Mouse (Mus musculus) ES-E14 (cell line): Measurements from ENCODE around the gene Ubc. TPM values are rescaled to one million over a fixed set of nuclear protein-coding genes. Genes with fewer than 3 reads are reported as not detected.

Experiments
- DNase-seq: peaks from one replicate; pipeline ENCODE4 v3.0.0-alpha.2; 2013; ENCODE audit warnings: low read depth, low spot score
- H3K27ac ChIP-seq: 2 replicates; pipeline ENCODE4 v1.5.1; 2012; ENCODE audit warnings: low read depth, mild to moderate bottlenecking, low read length, moderate library complexity, mixed read lengths; ENCODE audit not compliant: poor library complexity, insufficient read depth, severe bottlenecking
- H3K36me3 ChIP-seq: 2 replicates; pipeline ENCODE4 v1.6.1; 2012; ENCODE audit warnings: mild to moderate bottlenecking, low read length, moderate library complexity, mixed read lengths; ENCODE audit not compliant: control insufficient read depth, poor library complexity, insufficient read depth, severe bottlenecking
- H3K4me1 ChIP-seq, 2 experiments: fragments of 150-350 bp in 1 of 2; sonication (generic) in 1 of 2; 2 replicates each; pipeline ENCODE4 v1.6.1; 2012; ENCODE audit warnings: low read length in 2 of 2, mild to moderate bottlenecking in 1 of 2, mixed read lengths in 1 of 2; ENCODE audit not compliant: control insufficient read depth in 2 of 2, insufficient read depth in 2 of 2, poor library complexity in 1 of 2
- H3K4me3 ChIP-seq, 2 experiments: fragments of 150-350 bp in 1 of 2; sonication (generic) in 1 of 2; 2 replicates each; pipeline ENCODE4 v1.5.1; 2012; ENCODE audit warnings: low read length in 2 of 2, low read depth in 1 of 2, mild to moderate bottlenecking in 1 of 2, mixed read lengths in 1 of 2; ENCODE audit not compliant: insufficient read depth in 1 of 2, poor library complexity in 1 of 2, severe bottlenecking in 1 of 2
- H3K9ac ChIP-seq: 2 replicates; pipeline ENCODE4 v1.6.1; 2012; ENCODE audit warnings: low read depth, mild to moderate bottlenecking, low read length, mixed read lengths; ENCODE audit not compliant: poor library complexity, insufficient read depth, severe bottlenecking
- H3K9me3 ChIP-seq: fragments of 150-350 bp; sonication (generic); 2 replicates; pipeline ENCODE4 v1.6.1; 2012; ENCODE audit warnings: low read depth, mild to moderate bottlenecking, low read length; ENCODE audit not compliant: control insufficient read depth, insufficient read depth
- CHD2 ChIP-seq: IDR thresholded peaks from 2 replicates; pipeline ENCODE4 v1.6.1; 2014; ENCODE audit warnings: mild to moderate bottlenecking, low read depth, low read length, inconsistent platforms
- HCFC1 ChIP-seq: IDR thresholded peaks from 2 replicates; pipeline ENCODE4 v1.6.1; 2012; ENCODE audit warnings: low read length, inconsistent platforms, borderline replicate concordance; ENCODE audit not compliant: insufficient read depth
- MAFK ChIP-seq: IDR thresholded peaks from 2 replicates; pipeline ENCODE4 v1.6.1; 2014; ENCODE audit warnings: mild to moderate bottlenecking, low read depth, low read length, inconsistent platforms; ENCODE audit not compliant: insufficient read depth
- ZC3H11A ChIP-seq: IDR thresholded peaks from 2 replicates; pipeline ENCODE4 v1.6.1; 2012; ENCODE audit warnings: low read depth, mild to moderate bottlenecking, inconsistent platforms, low read length, borderline replicate concordance
- ZNF384 ChIP-seq: IDR thresholded peaks from 2 replicates; pipeline ENCODE4 v1.6.1; 2012; ENCODE audit warnings: low read depth, low read length, inconsistent platforms
- in situ Hi-C, 2 experiments: fragments of 600-800 bp; cut with MboI; formaldehyde crosslinking; loops; one replicate each; pipeline ENCODE4 v1.15.1; 2025; ENCODE audit warnings: low sequenced_read_pairs in 2 of 2, inconsistent platforms in 1 of 2; ENCODE audit not compliant: unreplicated experiment in 2 of 2
- total RNA-seq: library from RNA; depleted of rRNA; stranded (reverse); fragments of 300-350 nt; gene quantifications from 2 replicates; pipeline ENCODE4 v1.2.3, GENCODE M21; 2012

Gene Ubc
- total RNA-seq, 1 experiment, result 1,120 TPM

DNA sequence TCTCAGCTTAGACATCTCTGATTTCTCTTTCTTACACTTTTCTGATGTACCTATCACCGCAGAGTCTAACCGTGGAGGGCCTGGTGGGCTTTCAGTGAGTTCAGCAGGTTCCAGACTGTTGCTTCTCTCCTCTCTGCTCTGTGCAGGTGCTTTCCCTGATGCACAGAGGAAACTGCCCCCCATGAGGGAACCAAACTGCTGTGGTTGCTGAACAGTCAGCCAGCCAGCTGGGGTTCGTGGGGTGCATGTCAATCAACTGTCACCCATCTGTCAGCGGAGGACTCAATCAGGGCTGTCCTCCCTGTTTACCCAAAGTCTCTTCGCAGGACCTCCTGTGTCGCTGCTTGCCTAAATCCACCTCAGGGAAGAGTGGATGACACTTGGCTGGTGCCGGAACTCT lies 12.8 kb downstream of the Ubc start:
- TF ChIP-seq ZNF384, result no peak
- TF ChIP-seq HCFC1, result no peak
- no peak for TF ChIP-seq MAFK
- TF ChIP-seq ZC3H11A, result no peak
- TF ChIP-seq CHD2, result no peak
- in situ Hi-C loops, result no loop called here

DNA sequence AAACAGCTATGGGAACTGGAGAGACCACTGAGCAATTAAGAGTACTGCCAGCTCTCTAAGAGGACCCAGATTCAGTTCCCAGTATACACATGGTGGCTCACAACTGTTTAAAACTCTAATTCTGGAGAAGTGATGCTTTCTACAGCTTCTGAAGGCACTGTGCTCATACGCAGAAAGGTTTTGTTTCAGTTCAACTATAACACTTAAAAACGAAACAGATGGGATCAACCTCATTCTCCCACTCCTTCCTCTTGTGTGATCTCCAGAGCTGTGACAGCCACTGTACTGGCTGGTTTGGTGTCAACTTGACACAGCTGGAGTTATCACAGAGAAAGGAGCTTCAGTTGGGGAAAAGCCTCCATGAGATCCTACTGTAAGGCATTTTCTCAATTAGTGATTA lies 14.1 kb downstream of the Ubc start:
- no peak for TF ChIP-seq ZNF384
- TF ChIP-seq ZC3H11A, result no peak
- TF ChIP-seq CHD2, result no peak
- TF ChIP-seq HCFC1, result no peak
- TF ChIP-seq MAFK, result no peak
- in situ Hi-C loops, result no loop called here
- H3K27ac ChIP-seq, result no peak overlapping the region

More for the DNA sequence above, 12.8 kb downstream of the Ubc start:
- H3K4me3 ChIP-seq, result no peak overlapping the region
- DNase-seq, result no peak
- H3K9ac ChIP-seq, result no peak overlapping the region
- H3K36me3 ChIP-seq, result no peaks in the 10 kb centered on the region
- no peaks in the 10 kb centered on the region for H3K4me1 ChIP-seq
- no peaks in the 10 kb centered on the region for H3K9me3 ChIP-seq
- no peak overlapping the region for H3K27ac ChIP-seq

DNA sequence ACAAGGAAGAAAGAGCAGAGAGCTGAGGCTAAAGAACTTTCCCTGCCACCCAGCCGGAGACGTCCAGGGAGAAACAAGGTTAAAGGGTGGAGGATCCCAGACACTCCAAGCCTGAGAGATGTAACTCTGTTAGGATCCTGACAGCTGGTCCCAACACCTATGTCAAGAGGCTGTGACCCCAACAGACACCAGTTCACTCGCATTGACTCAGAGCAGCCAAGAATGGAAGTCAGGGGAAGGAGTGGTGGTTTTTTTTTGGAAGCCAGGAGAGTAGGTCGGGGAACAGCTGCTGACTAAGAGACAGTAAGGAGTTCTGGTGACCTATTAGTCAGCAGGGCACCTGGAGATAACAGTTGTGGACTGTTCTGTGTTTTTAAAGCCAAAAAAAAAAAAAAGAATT lies 18.0 kb downstream of the Ubc start:
- H3K27ac ChIP-seq, result no peak overlapping the region
- no peak overlapping the region for H3K9ac ChIP-seq
- no peaks in the 10 kb centered on the region for H3K4me1 ChIP-seq
- DNase-seq, result no peak
- no peaks in the 10 kb centered on the region for H3K36me3 ChIP-seq
- no peak overlapping the region for H3K4me3 ChIP-seq
- TF ChIP-seq MAFK (no peak), HCFC1 (no peak), CHD2 (no peak)
- in situ Hi-C loops, result no loop called here
- no peaks in the 10 kb centered on the region for H3K9me3 ChIP-seq

More for the DNA sequence above, 14.1 kb downstream of the Ubc start:
- Histone ChIP-seq H3K4me1 (no peaks in the 10 kb centered on the region), H3K9ac (no peak overlapping the region), H3K36me3 (no peaks in the 10 kb centered on the region), H3K9me3 (no peaks in the 10 kb centered on the region), H3K4me3 (no peak overlapping the region)
- DNase-seq, result no peak

DNA sequence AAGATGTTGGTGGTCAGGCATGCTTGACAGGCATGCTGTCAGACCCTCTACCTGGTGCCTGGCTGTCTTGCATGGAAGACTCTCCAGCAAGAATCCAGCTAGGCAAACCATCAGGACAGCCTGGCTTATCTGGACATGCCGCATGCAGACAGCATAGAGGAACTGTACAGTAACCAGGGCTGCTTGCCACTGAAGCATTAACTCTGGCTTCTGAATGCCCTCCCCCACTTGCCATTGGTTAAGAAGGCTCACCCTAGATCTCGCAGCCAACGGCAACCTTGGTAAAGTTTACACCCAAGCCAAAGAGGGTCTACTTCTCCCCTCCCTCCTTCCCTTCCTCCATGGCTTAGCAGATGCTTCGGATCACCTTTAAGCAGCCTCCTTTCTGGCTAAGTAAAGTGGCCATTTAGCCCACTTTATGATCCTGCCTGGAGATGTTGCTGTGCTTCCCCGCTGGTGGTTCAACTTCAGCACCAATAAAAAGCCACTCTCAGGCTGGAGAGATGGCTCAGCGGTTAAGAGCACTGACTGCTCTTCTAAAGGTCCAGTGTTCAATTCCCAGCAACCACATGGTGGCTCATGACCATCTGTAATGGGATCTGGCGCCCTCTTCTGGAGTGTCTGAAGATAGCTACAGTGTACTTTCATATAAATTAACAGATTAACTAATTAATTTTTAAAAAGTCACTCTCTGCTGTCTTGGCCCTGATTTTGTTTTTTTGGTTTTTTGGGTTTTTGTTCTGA lies 18.9 kb downstream of the Ubc start:
- Histone ChIP-seq H3K4me1 (no peaks in the 10 kb centered on the region), H3K36me3 (no peaks in the 10 kb centered on the region), H3K9me3 (no peaks in the 10 kb centered on the region), H3K27ac (no peak overlapping the region), H3K4me3 (no peak overlapping the region), H3K9ac (no peak overlapping the region)
- DNase-seq, result no peak
- in situ Hi-C loops, result no loop called here
- TF ChIP-seq CHD2, result no peak
- TF ChIP-seq MAFK, result 0 out of 2 replicates have a peak, but pooled peaks have one; percentile 26

DNA sequence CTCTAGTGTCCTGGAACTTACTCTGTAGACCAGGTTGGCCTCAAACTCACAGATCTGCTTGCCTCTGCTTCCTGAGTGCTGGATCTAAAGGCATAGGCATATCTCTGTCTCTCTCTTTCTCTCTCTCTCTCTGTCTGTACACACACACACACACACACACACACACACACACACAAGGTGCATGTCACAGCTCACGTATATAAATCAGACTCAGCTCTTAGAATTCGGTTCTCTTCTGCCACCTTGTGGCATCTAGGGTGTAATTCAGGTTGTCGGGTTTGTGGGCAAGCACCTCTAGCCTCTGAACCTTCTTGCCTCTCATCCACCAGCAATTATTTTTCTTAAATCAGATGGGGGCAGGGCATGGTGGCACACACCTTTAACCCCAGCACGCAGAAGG lies 21.4 kb downstream of the Ubc start:
- Histone ChIP-seq H3K4me3 (no peak overlapping the region), H3K36me3 (no peaks in the 10 kb centered on the region), H3K9ac (no peak overlapping the region), H3K4me1 (no peaks in the 10 kb centered on the region), H3K9me3 (no peaks in the 10 kb centered on the region), H3K27ac (no peak overlapping the region)
- no peak for DNase-seq
- no peak for TF ChIP-seq ZNF384
- peak; percentile 1; the same call in 1 of the 2 replicates for TF ChIP-seq ZC3H11A
- in situ Hi-C loops, result no loop called here
